Mouse (Mus musculus): Measurements from ENCODE around the gene Gm5460. TPM values are rescaled to one million over a fixed set of nuclear protein-coding genes. Genes with fewer than 3 reads are reported as not detected.

Gm5460 gene
- total and polyA plus RNA-seq, 2 experiments from 2014 or later: 0.05 TPM; not detected in 1

GRCm38 (mm10) chr14:34089796-34090195, 73.2 kb downstream of the Gm5460 start:
- TF ChIP-seq CTCF (IDR thresholded peaks at IDR 0.05; ENCODE audit: low read depth) (no peak), EP300 (IDR thresholded peaks at IDR 0.05; ENCODE audit: low read depth) (no peak)
- WGBS: 80% methylated on average over 8 of the region's 8 CpGs
- Histone ChIP-seq H3K9ac (replicated peaks; ENCODE audit: low read depth, low read length) (no peak overlapping the region), H3K4me2 (ENCODE audit: low read depth, low read length) (no peak overlapping the region), H3K4me3 (ENCODE audit: low read depth, low read length) (no peak overlapping the region), H3K27me3 (ENCODE audit: control insufficient read depth, insufficient read depth, low read length) (no peaks in the 10 kb centered on the region), H3K4me1 (ENCODE audit: control insufficient read depth, insufficient read depth) (no peaks in the 10 kb centered on the region), H3K9me3 (replicated peaks; ENCODE audit: control insufficient read depth, low read length) (no peaks in the 10 kb centered on the region), H3K27ac (ENCODE audit: low read depth) (no peak overlapping the region), H3K36me3 (replicated peaks; ENCODE audit: control insufficient read depth, insufficient read depth, low read length) (no peaks in the 10 kb centered on the region)
- ATAC-seq (ENCODE audit: insufficient read depth, low read depth) (no peak), DNase-seq (ENCODE audit: low spot score) (no peak)

DNA sequence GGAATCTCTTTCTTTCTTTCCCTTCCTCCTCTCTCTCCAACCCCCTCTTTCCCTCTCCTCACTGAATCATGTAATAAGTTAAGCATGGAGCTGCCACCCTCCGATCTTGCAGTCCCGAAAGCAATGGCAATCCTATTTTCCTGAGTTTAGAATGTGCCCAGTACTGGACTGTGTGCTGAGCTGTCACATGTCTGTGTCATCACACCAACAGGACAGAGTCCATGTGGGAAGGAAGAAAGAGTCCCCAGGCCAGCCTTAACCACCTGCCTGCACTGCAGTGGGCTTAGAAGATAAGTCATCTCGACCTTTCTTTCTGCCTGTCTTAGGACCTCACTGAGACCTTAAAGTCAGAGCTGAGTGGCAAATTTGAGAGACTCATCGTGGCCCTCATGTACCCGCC, 74.9 kb downstream of the Gm5460 start:
- Histone ChIP-seq H3K4me1 (ENCODE audit: control insufficient read depth, insufficient read depth) (no peaks in the 10 kb centered on the region), H3K27me3 (ENCODE audit: control insufficient read depth, insufficient read depth, low read length) (no peaks in the 10 kb centered on the region), H3K4me2 (ENCODE audit: low read depth, low read length) (no peak overlapping the region), H3K36me3 (replicated peaks; ENCODE audit: control insufficient read depth, insufficient read depth, low read length) (no peaks in the 10 kb centered on the region), H3K27ac (ENCODE audit: low read depth) (no peak overlapping the region), H3K9ac (replicated peaks; ENCODE audit: low read depth, low read length) (no peak overlapping the region), H3K4me3 (ENCODE audit: low read depth, low read length) (no peak overlapping the region), H3K9me3 (replicated peaks; ENCODE audit: control insufficient read depth, low read length) (no peaks in the 10 kb centered on the region)
- DNase-seq (ENCODE audit: low spot score): no peak
- WGBS: 73% methylated on average over 5 of the region's 5 CpGs
- TF ChIP-seq CTCF (IDR thresholded peaks at IDR 0.05; ENCODE audit: low read depth) (no peak), EP300 (IDR thresholded peaks at IDR 0.05; ENCODE audit: low read depth) (no peak)
- ATAC-seq (ENCODE audit: insufficient read depth, low read depth): no peak

DNA sequence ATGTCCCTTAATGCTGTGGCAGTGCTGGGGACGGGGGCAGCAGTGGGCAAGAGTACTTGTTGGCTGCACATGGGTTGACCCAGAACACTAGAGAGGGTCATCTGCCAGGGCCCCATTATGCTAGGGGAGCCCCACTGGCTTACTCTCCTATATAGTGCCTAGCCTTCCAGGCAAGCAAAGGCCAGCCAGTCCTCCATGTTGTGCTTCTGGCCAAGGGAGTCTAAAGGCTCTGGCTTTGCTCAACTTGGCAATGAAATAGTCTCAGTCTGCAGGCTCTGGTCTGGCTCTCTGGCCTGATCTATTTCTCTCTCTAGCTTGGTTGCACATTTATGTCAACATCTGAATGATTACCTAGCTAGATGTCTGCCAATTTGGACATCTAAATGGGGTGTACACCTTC, 76.3 kb downstream of the Gm5460 start:
- no peak overlapping the region for H3K4me3 ChIP-seq (ENCODE audit: low read depth, low read length)
- H3K9me3 ChIP-seq (replicated peaks; ENCODE audit: control insufficient read depth, low read length): no peaks in the 10 kb centered on the region
- DNase-seq (ENCODE audit: low spot score) (no peak), ATAC-seq (ENCODE audit: insufficient read depth, low read depth) (no peak)
- H3K9ac ChIP-seq (replicated peaks; ENCODE audit: low read depth, low read length): no peak overlapping the region
- H3K4me2 ChIP-seq (ENCODE audit: low read depth, low read length): no peak overlapping the region
- H3K36me3 ChIP-seq (replicated peaks; ENCODE audit: control insufficient read depth, insufficient read depth, low read length): no peaks in the 10 kb centered on the region
- H3K27ac ChIP-seq (ENCODE audit: low read depth): no peak overlapping the region
- no peaks in the 10 kb centered on the region for H3K27me3 ChIP-seq (ENCODE audit: control insufficient read depth, insufficient read depth, low read length)
- H3K4me1 ChIP-seq (ENCODE audit: control insufficient read depth, insufficient read depth): no peaks in the 10 kb centered on the region
- 79% methylated on average over 1 of the region's 1 CpGs for WGBS
- TF ChIP-seq CTCF (IDR thresholded peaks at IDR 0.05; ENCODE audit: low read depth) (no peak), EP300 (IDR thresholded peaks at IDR 0.05; ENCODE audit: low read depth) (no peak)

GRCm38 (mm10) chr14:34096161-34096560, 79.6 kb downstream of the Gm5460 start:
- no peak overlapping the region for H3K9ac ChIP-seq (replicated peaks; ENCODE audit: low read depth, low read length)
- ATAC-seq (ENCODE audit: insufficient read depth, low read depth): no peak
- TF ChIP-seq EP300 (IDR thresholded peaks at IDR 0.05; ENCODE audit: low read depth) (no peak), CTCF (IDR thresholded peaks at IDR 0.05; ENCODE audit: low read depth) (no peak)

More at GRCm38 (mm10) chr14:34096161-34096560, 79.6 kb downstream of the Gm5460 start:
- Histone ChIP-seq H3K4me1 (ENCODE audit: control insufficient read depth, insufficient read depth) (no peaks in the 10 kb centered on the region), H3K4me2 (ENCODE audit: low read depth, low read length) (no peak overlapping the region), H3K27me3 (ENCODE audit: control insufficient read depth, insufficient read depth, low read length) (no peaks in the 10 kb centered on the region), H3K36me3 (replicated peaks; ENCODE audit: control insufficient read depth, insufficient read depth, low read length) (no peaks in the 10 kb centered on the region), H3K4me3 (ENCODE audit: low read depth, low read length) (no peak overlapping the region), H3K27ac (ENCODE audit: low read depth) (no peak overlapping the region), H3K9me3 (replicated peaks; ENCODE audit: control insufficient read depth, low read length) (no peaks in the 10 kb centered on the region)
- no peak for DNase-seq (ENCODE audit: low spot score)
- WGBS: 70% methylated on average over 5 of the region's 5 CpGs

Other genes with a start within 250 kb of the Gm5460 start
- 1.1 and 2.2 TPM in 2 replicates for gene Gdf10, start 93.2 kb upstream of the Gm5460 start, total RNA-seq (2014; rRNA removed; ENCODE audit: low replicate concordance)
- 1.6 and 2.3 TPM in 2 replicates for gene Gdf10, start 93.2 kb upstream of the Gm5460 start, polyA plus RNA-seq (2015; fragmentation: Nextera tagmentation; extraction: Ambion mirVana)
- gene Gdf2, start 75.7 kb upstream of the Gm5460 start, total RNA-seq (2014; rRNA removed; ENCODE audit: low replicate concordance): 0.12 and 3.0 TPM in 2 replicates
- 0.25 and 0.27 TPM in 2 replicates for gene Gdf2, start 75.7 kb upstream of the Gm5460 start, polyA plus RNA-seq (2015; fragmentation: Nextera tagmentation; extraction: Ambion mirVana)
- not detected in 2 replicates for gene Rbp3, start 62.8 kb upstream of the Gm5460 start, total RNA-seq (2014; rRNA removed; ENCODE audit: low replicate concordance)
- not detected in 2 replicates for gene Rbp3, start 62.8 kb upstream of the Gm5460 start, polyA plus RNA-seq (2015; fragmentation: Nextera tagmentation; extraction: Ambion mirVana)
- gene Zfp488, start 38.0 kb upstream of the Gm5460 start, total RNA-seq (2014; rRNA removed; ENCODE audit: low replicate concordance): not detected in 2 replicates
- not detected in 2 replicates for gene Zfp488, start 38.0 kb upstream of the Gm5460 start, polyA plus RNA-seq (2015; fragmentation: Nextera tagmentation; extraction: Ambion mirVana)
- not detected in 2 replicates for gene Gm30083, start 1.6 kb upstream of the Gm5460 start, total RNA-seq (2014; rRNA removed; ENCODE audit: low replicate concordance)
- gene Gm30083, start 1.6 kb upstream of the Gm5460 start, polyA plus RNA-seq (2015; fragmentation: Nextera tagmentation; extraction: Ambion mirVana): not detected in 2 replicates
- not detected in 2 replicates for gene Antxrl, start 35.9 kb downstream of the Gm5460 start, total RNA-seq (2014; rRNA removed; ENCODE audit: low replicate concordance)
- not detected in 2 replicates for gene Antxrl, start 35.9 kb downstream of the Gm5460 start, polyA plus RNA-seq (2015; fragmentation: Nextera tagmentation; extraction: Ambion mirVana)
- gene Anxa8, start 69.2 kb downstream of the Gm5460 start, total RNA-seq (2014; rRNA removed; ENCODE audit: low replicate concordance): 4.8 and 5.5 TPM in 2 replicates
- gene Anxa8, start 69.2 kb downstream of the Gm5460 start, polyA plus RNA-seq (2015; fragmentation: Nextera tagmentation; extraction: Ambion mirVana): 1.7 and 2.3 TPM in 2 replicates
- gene A630023A22Rik, start 86.0 kb downstream of the Gm5460 start, total RNA-seq (2014; rRNA removed; ENCODE audit: low replicate concordance): not detected in 2 replicates
- not detected in 2 replicates for gene A630023A22Rik, start 86.0 kb downstream of the Gm5460 start, polyA plus RNA-seq (2015; fragmentation: Nextera tagmentation; extraction: Ambion mirVana)
- not detected in 2 replicates for gene Npy4r, start 135.7 kb downstream of the Gm5460 start, total RNA-seq (2014; rRNA removed; ENCODE audit: low replicate concordance)
- 0.04 and 0.08 TPM in 2 replicates for gene Npy4r, start 135.7 kb downstream of the Gm5460 start, polyA plus RNA-seq (2015; fragmentation: Nextera tagmentation; extraction: Ambion mirVana)
- gene Gprin2, start 184.9 kb downstream of the Gm5460 start, total RNA-seq (2014; rRNA removed; ENCODE audit: low replicate concordance): 0.31 and 0.53 TPM in 2 replicates
- 0.11 and 0.18 TPM in 2 replicates for gene Gprin2, start 184.9 kb downstream of the Gm5460 start, polyA plus RNA-seq (2015; fragmentation: Nextera tagmentation; extraction: Ambion mirVana)
- 0.89 and 1.0 TPM in 2 replicates for gene Syt15, start 202.8 kb downstream of the Gm5460 start, total RNA-seq (2014; rRNA removed; ENCODE audit: low replicate concordance)
- 0.31 and 0.65 TPM in 2 replicates for gene Syt15, start 202.8 kb downstream of the Gm5460 start, polyA plus RNA-seq (2015; fragmentation: Nextera tagmentation; extraction: Ambion mirVana)

Data from heart, postnatal 0 days (tissue).